Mouse (Mus musculus) G1E (cell line): ENCODE data around the gene Gm1043.

Source experiments
- CTCF ChIP-seq: IDR thresholded peaks from 2 replicates; pipeline ENCODE4 v1.5.1; 2012; ENCODE audit warnings: low read depth, low read length, inconsistent platforms, mixed read lengths
- GATA1 ChIP-seq: IDR thresholded peaks from 2 replicates; pipeline ENCODE4 v1.6.1; 2012; ENCODE audit warnings: borderline replicate concordance, low read length, inconsistent platforms, mixed read lengths
- GATA2 ChIP-seq: IDR thresholded peaks from 2 replicates; pipeline ENCODE4 v1.6.1; 2012; ENCODE audit warnings: low read depth, low read length, inconsistent platforms, borderline replicate concordance
- POLR2AphosphoS5 ChIP-seq: IDR thresholded peaks from 2 replicates; pipeline ENCODE4 v1.6.1; 2012; ENCODE audit warnings: low read depth, low read length, inconsistent platforms; ENCODE audit not compliant: insufficient replicate concordance
- TAL1 ChIP-seq: conservative IDR thresholded peaks from 2 replicates; pipeline ENCODE4 v1.6.1; 2012; ENCODE audit warnings: low read depth, low read length, inconsistent platforms, mixed read lengths

- TF ChIP-seq POLR2AphosphoS5, result no peak
- TF ChIP-seq CTCF, result no peak
- TF ChIP-seq GATA1, result no peak
- no peak for TF ChIP-seq TAL1
- TF ChIP-seq GATA2, result no peak
These were observed 3.4 kb downstream of the Gm1043 start for GRCm38 (mm10) chr5:37088342-37089108.
